Mouse (Mus musculus) lung, postnatal 25 days (tissue): ENCODE data around the gene Atp6v1e1.
A peak's percentile ranks its signal among the peaks of the same experiment; 100 is the strongest.
"Not testable (repeated sequence)": the region's sequence is repeated elsewhere in the genome, so short reads cannot be mapped to it uniquely, and the experiment has no call there.

ENCODE experiments used
- DNase-seq: peaks from one replicate; pipeline ENCODE4 v3.0.0; 2022; ENCODE audit warnings: low spot score

Atp6v1e1 gene

GRCm38 (mm10) chr6:120822307-120822928 lies at the start of gene Atp6v1e1:
Gene Atp6v1e1 (minus strand): TSS chr6:120822793.
- peak; percentile 96 for DNase-seq

DNA sequence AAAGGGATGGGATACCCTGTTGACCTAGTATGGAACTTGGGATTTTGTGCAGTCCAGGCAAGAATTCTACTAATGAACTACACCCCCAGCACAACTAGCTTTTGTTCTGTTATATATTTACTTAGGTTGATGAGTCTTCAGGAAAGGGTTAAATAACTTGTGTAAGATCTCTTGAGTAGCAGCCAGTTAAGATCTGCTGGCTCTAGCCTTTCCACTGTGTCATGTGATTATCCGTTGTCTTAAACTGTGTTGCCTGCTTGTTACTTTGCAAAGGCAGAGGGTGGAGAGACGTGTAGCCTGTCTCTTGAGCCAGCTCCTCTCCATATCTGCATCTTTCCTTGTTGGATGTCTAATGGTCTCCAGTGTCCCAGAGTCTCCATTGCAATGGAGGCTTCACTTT lies 48.7 kb upstream of the Atp6v1e1 start:
- DNase-seq, result no peak

GRCm38 (mm10) chr6:120868824-120869223 lies 46.2 kb upstream of the Atp6v1e1 start:
- no peak for DNase-seq

GRCm38 (mm10) chr6:120866051-120866814 lies 43.6 kb upstream of the Atp6v1e1 start:
- DNase-seq, result no peak

DNA sequence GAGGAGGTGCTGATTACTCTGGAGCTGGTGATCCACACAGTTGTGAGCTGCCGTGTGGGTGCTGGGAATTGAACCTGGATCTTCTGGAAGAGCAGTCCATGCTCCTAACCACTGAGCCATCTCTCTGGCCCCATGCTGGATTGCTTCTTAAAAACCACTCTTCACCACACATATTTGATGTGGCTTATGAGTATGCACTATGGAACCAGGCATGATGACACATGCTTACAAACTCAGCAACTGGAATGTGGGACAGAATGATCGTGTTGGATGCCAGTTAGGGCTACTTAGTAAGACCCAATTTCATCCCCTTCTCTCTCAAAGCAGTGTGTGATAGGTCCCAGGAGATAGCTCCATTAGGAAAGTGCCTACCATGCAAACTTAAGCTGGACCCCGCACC lies 37.5 kb upstream of the Atp6v1e1 start:
- DNase-seq, result no peak

GRCm38 (mm10) chr6:120858217-120858711 lies 35.7 kb upstream of the Atp6v1e1 start:
- DNase-seq, result no peak

GRCm38 (mm10) chr6:120854413-120854812 lies 31.8 kb upstream of the Atp6v1e1 start:
- no peak for DNase-seq

DNA sequence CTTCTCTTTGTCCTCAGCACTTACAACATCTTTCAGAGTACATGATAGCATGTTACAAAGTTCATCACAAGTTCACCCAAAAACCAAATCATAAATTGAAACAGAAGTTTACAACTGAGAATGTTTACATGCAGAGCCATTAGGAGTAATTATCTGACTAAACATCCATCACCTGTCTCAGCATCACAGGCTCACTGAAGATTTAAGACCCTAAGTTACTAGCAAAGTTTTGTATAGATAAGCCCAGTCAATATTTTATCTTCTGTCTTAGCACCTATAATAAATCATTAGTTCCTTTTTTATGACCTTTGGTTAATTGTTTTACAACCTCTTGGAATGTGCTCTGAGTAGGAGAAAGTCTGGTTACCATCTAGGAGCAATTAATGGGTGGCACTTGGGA lies 28.1 kb upstream of the Atp6v1e1 start:
- not testable (repeated sequence) for DNase-seq

DNA sequence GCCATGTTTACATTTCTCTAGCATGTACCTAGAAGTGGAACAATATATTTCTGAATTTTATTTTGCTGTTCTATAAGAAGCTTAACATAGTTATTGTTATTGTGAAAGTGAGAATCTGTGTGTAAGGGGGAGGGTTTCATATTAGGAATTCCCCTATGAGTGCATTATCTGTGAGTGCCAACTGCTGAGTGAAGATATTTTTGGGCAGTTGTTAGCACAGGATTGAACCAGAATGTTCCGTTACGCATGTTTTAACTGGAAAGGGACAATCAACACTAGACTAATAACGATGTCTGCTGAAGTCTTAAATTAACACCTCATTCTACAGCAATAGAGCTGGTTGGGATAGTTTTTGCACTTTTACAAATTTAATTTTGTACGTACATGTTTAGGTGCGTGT lies 19.2 kb upstream of the Atp6v1e1 start:
- DNase-seq, result no peak

DNA sequence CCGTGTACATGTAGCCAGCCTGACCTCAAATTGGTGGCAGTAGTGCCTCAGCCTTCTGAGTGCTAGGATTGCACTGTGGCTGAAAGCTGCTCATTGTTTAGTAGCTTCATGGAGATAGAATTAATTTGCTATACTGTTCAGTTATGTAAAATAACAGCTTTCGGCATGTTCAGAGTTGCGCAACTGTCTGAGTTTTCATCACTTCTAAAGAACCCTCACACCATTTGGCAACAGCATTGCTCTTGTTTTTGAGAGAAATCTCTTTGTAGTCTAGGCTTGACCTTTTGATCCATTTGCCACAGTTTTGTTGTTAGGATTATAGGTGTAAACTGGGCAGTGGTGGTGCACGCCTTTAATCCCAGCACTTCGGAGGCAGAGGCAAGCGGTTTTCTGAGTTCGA lies 17.7 kb upstream of the Atp6v1e1 start:
- no peak for DNase-seq

DNA sequence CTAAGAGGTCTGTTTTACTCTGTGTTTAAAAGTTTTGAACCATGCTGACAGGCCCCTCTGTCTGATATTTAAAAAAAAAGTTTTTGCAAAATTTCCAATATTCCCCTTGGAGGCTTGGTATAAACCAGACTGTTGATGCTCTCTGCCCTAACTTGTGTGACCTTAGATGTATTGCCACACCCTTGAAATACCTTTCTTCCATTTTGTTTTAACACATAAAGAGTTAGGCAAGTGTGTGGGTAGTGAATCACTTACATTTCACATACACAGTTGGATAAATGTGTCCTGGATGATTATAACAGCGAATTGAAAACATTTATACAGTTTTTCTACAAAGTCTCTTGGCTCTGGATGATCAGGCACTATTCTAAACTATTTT lies 14.5 kb upstream of the Atp6v1e1 start:
- no peak for DNase-seq

GRCm38 (mm10) chr6:120836389-120837151 lies 14.0 kb upstream of the Atp6v1e1 start:
- DNase-seq, result peak; percentile 16

- DNase-seq, result peak; percentile 96
These were observed 13.1 kb upstream of the Atp6v1e1 start, which contains the start of gene Bcl2l13 for GRCm38 (mm10) chr6:120835474-120836374. Gene Bcl2l13 (plus strand): TSS chr6:120836212.

- DNase-seq, result no peak
These were observed 12.3 kb upstream of the Atp6v1e1 start for GRCm38 (mm10) chr6:120834766-120835321.

DNA sequence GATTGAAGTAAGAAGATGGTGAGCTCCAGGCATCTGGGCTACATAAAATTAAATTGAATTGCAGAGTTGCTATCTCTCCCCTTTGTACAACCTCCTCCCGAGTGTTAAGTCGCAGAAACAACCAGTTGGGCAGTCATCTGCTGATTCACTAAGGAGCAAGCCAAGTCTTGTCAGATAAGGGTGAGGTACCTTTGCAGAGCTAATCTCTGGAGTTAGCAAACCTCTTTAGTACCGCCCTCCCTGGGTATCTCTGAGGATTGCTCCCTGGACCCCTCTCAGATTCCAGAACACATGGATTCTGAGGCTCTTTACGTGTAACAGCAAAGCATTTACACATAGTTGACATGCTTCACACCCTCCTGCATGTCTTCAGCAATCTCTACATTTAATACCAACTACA lies 9.5 kb upstream of the Atp6v1e1 start:
- no peak for DNase-seq

DNA sequence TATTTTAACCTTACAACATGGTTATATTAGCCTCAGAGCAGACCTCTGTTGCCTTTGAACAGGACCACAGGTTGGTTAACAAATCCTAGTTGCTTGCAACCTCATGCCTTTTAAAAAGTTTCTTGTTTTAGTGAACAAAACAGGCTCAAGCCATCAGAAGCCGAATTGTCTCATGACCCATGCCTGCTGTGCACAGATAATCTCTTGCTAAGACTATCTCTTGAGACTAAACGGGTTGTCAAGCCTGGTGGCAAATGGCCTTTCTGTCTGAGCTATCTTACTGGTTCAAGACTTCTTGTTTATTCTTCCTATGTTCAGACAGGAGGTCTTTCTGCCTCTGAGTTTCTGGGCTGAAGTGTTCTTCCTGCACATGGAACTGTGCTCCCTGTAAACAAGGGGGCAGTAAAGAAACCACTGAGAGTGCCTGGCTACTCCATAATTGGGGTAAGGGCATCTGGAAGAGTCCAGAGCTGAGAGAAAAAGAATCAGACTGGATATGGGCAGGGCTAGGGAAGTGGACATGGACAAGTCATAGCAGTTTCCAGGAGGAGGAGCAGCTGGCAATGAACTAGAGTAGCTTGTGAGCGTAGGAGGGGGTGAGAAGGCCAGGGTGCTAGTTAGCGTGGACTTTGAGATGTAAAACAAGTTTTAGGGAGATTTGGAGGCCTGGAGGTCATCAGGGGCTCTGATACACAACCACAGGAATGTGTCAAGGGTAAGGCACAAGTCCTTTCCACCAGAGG lies 8.4 kb upstream of the Atp6v1e1 start:
- no peak for DNase-seq

DNA sequence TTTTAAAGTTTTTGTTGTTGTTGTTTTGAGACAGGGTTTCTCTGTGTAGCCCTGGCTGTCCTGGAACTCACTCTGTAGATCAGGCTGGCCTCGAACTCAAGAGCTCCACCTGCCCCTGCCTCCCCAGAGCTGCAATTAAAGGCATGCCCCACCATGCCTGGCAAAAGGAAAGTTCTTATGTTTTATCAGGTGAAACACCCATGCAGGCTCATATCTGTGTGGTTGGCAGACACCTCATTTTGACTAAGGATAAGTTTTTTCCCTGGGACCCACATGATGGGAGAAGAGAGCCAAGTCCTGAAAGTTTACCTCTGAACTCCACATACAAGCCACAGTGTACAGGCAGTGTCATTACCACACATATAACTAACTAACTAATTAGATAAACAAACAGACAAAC lies 7.5 kb upstream of the Atp6v1e1 start:
- no peak for DNase-seq

GRCm38 (mm10) chr6:120822937-120823614 lies 483 bp upstream of the Atp6v1e1 start:
- no peak for DNase-seq

DNA sequence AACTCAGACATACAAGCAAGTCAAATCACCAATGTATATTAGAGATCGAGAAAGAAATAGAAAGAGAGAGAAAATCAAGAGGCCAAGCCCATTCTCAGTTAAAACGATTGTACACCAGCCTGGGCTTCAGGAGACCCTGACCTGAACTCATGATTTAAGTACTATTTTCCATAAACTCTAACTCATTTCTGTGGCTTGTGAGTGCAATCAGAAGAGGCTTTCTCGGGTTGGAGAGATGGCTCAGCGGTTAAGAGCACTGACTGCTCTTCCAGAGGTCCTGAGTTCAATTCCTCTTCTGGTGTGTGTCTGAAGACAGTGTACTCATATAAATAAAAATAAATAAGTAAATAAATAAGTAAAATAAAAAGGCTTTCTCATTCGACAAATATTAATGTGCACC lies 878 bp downstream of the Atp6v1e1 start:
- DNase-seq, result no peak

- DNase-seq, result no peak
These were observed 1.7 kb downstream of the Atp6v1e1 start for GRCm38 (mm10) chr6:120820941-120821340.
